Mouse (Mus musculus): ENCODE measurements around the gene Prpf6. TPM values are rescaled to one million over a fixed set of nuclear protein-coding genes. Genes with fewer than 3 reads are reported as not detected.

The Prpf6 gene
- total RNA-seq, 2 experiments from 2014 or later, result 48.3 to 51.3 TPM

- no peak for DNase-seq (ENCODE audit: low spot score in 2 of 2)
- intact Hi-C loops (cut with DNase I), result loop anchor here (5.0 kb wide), 1 partner anchor 186 kb away; no protein-coding TSS in a partner anchor
Observed at GRCm38 (mm10) chr2:181577981-181578581, 13.6 kb upstream of the Prpf6 start.

DNA sequence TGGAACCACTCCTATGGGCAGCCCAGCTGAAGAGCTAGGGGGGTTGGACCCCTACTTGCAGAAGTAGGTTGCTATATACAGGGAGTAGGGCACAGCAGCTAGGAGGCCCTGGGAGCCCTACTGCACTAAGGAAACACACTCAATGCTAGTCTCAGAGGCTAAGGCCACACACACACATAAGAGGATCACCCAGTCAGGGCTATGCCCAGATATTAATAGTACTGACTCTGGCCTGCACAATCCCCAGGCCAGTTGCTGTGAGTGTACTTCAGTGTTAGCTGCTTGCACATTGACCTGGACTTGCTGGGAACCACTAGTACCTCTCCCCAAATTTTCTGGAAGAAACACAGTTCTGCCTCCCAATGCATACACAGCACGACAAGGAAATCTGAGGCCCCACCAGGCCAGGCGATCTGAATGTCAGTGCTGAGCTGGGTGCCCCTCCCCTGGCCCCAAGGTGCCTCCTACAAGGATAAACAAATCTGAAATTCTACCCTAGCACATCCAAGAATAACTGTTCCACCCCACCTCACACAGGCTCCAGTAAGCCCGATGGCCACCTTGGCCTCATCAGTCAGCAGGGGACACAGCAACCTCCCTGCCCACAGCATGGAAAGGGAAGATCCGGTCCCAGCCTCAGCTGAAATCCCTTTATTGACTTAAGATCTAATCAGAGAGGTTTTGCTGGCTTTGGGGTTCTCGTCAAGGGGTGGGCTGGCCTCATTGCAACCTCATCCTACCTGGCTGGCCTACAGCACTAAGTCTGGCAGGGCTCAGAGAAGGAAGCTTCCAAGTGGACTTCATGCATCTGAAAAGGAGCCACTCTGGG is 12.7 kb upstream of the Prpf6 start:
- intact Hi-C loops (cut with DNase I), result loop anchor here (5.0 kb wide), 1 partner anchor 187 kb away; no protein-coding TSS in a partner anchor
- no peak for DNase-seq (ENCODE audit: low spot score in 2 of 2)

DNA sequence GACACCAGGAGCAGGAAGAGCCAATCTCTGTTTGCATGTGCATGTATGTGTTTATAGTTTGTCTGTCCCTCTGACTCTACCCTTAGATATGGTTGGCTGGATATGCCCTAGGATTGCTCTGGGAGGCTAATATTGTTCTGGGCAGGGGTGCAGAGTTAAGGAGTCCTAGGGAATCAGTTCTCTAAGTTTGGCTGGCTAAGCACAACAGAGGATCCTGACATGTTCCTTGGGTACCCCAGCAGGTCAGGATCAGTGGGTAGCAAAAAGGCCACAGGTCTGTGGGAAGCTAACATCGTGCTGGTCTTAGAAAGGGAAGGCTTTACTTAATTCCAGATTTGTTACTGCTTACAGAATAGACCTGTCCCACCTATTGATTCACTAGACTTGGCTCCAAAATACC is 12.0 kb upstream of the Prpf6 start:
- no peak for DNase-seq (ENCODE audit: low spot score in 2 of 2)
- intact Hi-C loops (cut with DNase I), result loop anchor here (5.0 kb wide), 2 partner anchors 57 to 187 kb away; partner anchors contain the start of gene Dnajc5

GRCm38 (mm10) chr2:181580131-181580772 is 11.4 kb upstream of the Prpf6 start:
- DNase-seq (ENCODE audit: low spot score in 2 of 2), result no peak
- intact Hi-C loops (cut with DNase I), result loop anchor here (5.0 kb wide), 1 partner anchor 58 kb away; the partner anchor contains the start of gene Dnajc5

DNA sequence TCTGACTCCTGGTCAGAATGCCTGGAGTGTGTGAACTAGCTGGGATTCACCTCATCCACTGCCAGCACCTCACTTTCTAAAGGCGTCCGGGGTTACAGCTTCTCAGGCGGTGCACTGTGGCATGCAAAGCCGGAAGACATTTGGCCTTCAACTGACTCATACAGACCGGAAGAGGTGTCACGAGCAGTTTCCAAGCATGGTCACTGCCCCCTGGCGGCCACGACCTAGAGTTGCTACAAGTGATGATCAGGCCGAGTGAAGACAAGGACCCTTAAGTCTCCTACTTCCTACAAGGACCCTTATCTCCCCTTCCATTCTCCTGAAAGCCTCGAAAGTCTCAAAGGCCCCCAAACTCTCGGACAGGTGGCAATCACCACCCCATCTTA is 10.7 kb upstream of the Prpf6 start:
- intact Hi-C loops (cut with DNase I), result loop anchor here (5.0 kb wide), 1 partner anchor 59 kb away; the partner anchor contains the start of gene Dnajc5

DNA sequence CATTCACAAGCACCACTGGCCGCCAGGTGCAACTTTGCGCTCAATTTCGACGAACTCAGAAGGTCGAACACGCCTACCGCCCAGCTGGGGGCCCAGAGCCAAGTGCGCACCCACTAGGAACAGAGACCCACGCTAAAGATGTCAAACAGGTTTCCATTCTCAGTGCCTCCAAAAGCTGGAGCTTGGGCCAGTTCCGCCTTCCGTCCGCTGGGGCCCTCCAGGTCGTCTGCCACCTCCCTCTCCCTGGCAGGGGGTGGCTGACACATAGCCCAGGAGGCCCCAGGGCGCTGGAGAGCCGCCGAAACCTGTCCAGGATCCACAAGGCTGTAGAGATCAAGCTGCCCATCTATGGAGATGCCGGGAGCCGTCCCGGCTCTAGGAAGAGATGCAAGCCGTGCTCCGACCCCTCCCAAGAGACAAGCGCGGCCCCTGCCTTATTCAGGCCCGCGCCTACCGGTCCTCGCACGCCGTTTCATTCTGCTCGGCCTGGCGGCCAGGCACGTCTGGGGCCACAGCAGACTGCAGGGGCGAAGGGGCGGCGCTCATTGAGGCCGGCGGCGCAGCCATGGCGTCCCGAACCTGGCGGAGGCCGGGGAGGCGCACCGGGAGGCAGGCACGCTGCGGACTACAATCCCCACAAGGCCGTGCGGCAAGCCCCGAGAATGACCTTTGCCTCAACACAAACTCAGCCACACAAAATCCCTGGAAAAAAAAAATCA is 10.1 kb upstream of the Prpf6 start:
- DNase-seq (ENCODE audit: low spot score in 2 of 2), result peak; percentile 73 to 83
- intact Hi-C loops (cut with DNase I), result loop anchor here (5.0 kb wide), 1 partner anchor 59 kb away; the partner anchor contains the start of gene Dnajc5

More for the DNA sequence above, 10.7 kb upstream of the Prpf6 start:
- DNase-seq (ENCODE audit: low spot score in 2 of 2), result peak; percentile 78 to 80

- intact Hi-C loops (cut with DNase I), result loop anchor here (5.0 kb wide), 1 partner anchor 60 kb away; the partner anchor contains the start of gene Dnajc5
- no peak for DNase-seq (ENCODE audit: low spot score in 2 of 2)
Observed at GRCm38 (mm10) chr2:181582358-181582757, 9.3 kb upstream of the Prpf6 start.

DNA sequence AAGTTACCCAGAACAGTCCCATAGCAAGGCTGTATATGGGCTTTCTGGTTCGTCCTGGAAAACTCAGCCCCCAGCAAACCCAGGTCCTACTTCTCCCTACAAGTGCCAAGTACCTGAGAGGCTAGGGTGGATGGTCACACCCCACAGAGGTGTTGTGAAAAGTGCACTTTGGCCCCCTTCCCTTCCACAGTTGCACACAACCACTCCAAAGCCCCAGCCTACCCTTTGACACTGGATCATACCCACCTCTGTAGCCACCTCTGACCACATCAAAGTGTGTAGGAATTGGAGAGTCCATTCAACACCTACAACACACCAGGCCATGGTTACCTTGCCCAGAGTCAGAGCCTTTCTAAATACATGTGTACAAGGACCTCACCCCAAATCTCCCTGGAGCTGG is 8.7 kb upstream of the Prpf6 start:
- intact Hi-C loops (cut with DNase I), result loop anchor here (5.0 kb wide), 1 partner anchor 61 kb away; the partner anchor contains the start of gene Dnajc5

DNA sequence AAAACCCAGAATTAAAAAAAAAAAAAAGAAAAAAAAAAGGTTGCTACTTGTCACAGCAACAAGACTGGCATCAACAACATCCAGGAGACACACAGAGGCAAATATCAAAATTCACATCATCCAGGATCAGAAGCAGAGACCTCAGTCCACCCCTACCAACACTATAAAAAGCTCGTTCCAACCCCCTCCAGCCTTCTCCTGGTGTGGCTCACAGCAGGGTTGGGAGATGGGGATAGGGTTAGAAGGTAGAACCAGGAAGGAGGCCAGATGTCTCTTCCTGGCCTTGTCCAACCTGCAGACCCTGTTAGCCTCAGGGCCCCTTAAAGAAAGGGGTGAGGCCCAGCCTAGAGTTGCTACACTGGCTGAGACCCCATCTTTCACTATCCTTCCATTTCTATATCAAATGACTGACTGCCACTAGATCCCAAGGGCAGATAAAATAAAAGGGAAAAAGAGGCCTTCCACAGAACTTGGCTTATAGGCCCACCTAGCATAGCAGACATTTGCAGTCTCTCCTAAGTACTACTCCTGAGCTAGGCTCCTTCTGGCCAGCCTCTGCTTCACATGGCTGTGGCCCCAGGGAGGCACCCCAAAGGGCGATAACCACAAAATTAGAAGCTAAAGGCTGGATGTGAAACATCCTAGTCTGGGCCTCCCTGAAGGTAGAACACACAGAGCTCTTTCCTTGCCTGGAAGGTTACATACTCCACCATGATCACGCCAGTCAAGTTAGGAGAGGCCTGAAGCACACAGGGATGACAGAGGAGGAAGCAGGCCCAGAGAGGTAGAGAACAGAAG is 8.0 kb upstream of the Prpf6 start:
- intact Hi-C loops (cut with DNase I), result loop anchor here (5.0 kb wide), 1 partner anchor 61 kb away; the partner anchor contains the start of gene Dnajc5
- DNase-seq (ENCODE audit: low spot score in 2 of 2), result no peak

More for the DNA sequence above, 8.7 kb upstream of the Prpf6 start:
- no peak for DNase-seq (ENCODE audit: low spot score in 2 of 2)

- DNase-seq (ENCODE audit: low spot score in 2 of 2), result no peak
- intact Hi-C loops (cut with DNase I), result loop anchor here (5.0 kb wide), 1 partner anchor 62 kb away; the partner anchor contains the start of gene Dnajc5
Observed at GRCm38 (mm10) chr2:181584411-181584942, 7.2 kb upstream of the Prpf6 start, which contains the start of gene Uckl1. Gene Uckl1 (minus strand): TSS chr2:181584892.

DNA sequence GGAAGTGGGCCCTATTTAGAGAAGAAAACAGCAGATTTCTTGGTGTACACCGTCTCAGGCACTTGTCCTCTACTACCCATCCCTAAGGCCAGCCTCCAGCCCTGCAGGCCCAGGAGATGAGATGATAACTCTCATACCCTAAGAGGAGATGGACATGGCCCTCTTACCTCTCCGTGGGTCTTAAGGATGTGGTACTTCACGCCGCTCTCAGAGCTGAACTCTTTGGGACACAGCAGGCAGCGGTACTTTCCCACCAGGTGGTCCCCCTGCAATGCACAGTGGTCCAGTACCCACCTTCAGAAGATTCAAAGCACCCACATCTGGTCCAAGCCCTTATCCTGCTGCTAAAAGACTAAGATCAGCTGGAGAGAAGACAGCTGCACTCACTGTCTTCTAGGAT is 6.2 kb upstream of the Prpf6 start:
- DNase-seq (ENCODE audit: low spot score in 2 of 2), result no peak
- intact Hi-C loops (cut with DNase I), result no loop called here

- DNase-seq (ENCODE audit: low spot score in 2 of 2), result no peak
- intact Hi-C loops (cut with DNase I), result no loop called here
Observed at GRCm38 (mm10) chr2:181586124-181586523, 5.5 kb upstream of the Prpf6 start.

DNA sequence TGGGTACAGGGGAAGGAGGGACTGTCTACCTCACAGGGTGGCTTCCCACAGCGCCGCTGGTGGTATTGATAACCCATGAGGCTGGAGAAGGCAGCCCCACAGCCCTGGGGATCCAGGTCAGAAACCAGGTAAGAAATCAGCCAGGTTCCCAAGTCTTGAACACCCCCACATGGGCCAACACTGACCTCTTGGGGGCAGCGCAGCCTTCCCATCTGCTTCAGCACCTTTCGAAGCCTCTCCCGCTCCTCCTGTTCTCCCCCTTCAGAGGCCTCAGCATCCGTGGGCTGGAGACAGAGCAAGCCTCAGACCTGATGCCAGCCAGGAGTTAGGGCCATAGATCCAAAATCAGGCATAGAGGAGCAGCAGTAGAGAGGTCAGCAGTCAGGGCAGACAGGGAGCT is 3.9 kb upstream of the Prpf6 start:
- DNase-seq (ENCODE audit: low spot score in 2 of 2), result no peak
- intact Hi-C loops (cut with DNase I), result no loop called here

GRCm38 (mm10) chr2:181588229-181588780 is 3.4 kb upstream of the Prpf6 start:
- intact Hi-C loops (cut with DNase I), result no loop called here
- no peak for DNase-seq (ENCODE audit: low spot score in 2 of 2)

GRCm38 (mm10) chr2:181589011-181589731 is 2.5 kb upstream of the Prpf6 start:
- intact Hi-C loops (cut with DNase I), result no loop called here
- no peak for DNase-seq (ENCODE audit: low spot score in 2 of 2)

DNA sequence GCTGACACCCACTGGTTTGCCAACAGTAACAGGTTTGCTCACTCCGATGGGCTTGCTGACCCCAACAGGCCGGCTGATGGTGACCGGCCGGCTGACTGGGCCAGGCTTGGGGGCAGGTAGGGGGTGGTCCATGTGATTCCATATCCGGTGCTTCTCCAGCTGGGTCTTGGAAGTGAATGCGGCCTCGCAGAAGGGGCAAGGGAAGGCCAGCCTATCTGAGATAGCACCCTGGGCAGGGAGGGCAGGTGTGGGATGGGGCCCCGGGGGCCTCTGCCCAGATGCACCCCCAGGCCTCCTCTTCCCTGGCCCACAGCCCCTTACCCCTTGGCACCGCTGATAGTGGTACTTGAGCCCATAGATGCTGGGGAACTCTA is 1.9 kb upstream of the Prpf6 start:
- intact Hi-C loops (cut with DNase I), result no loop called here
- no peak for DNase-seq (ENCODE audit: low spot score in 2 of 2)

GRCm38 (mm10) chr2:181590471-181590870 is 1.2 kb upstream of the Prpf6 start:
- intact Hi-C loops (cut with DNase I), result no loop called here

More at GRCm38 (mm10) chr2:181590471-181590870, 1.2 kb upstream of the Prpf6 start:
- DNase-seq (ENCODE audit: low spot score in 2 of 2), result no peak

Data from left cerebral cortex, postnatal 14 days (tissue).